Mouse (Mus musculus) small intestine, adult 2 months (tissue): Measurements from ENCODE around the gene Fpr-rs3. TPM values are rescaled to one million over a fixed set of nuclear protein-coding genes. Genes with fewer than 3 reads are reported as not detected.

Experiments used
- H3K27ac ChIP-seq: fragments of 200-500 bp; 2 replicates; pipeline ENCODE4 v1.5.1; 2012; ENCODE audit warnings: low read depth, low read length, control low read depth, inconsistent platforms; ENCODE audit not compliant: insufficient read depth
- H3K27me3 ChIP-seq: fragments of 200-500 bp; 2 replicates; pipeline ENCODE4 v1.6.1; 2012; ENCODE audit warnings: mild to moderate bottlenecking, moderate library complexity, low read length, inconsistent platforms; ENCODE audit not compliant: control insufficient read depth, insufficient read depth
- H3K36me3 ChIP-seq: fragments of 200-500 bp; 2 replicates; pipeline ENCODE4 v1.6.1; 2012; ENCODE audit warnings: mild to moderate bottlenecking, low read length, control low read depth, inconsistent platforms; ENCODE audit not compliant: control insufficient read depth, insufficient read depth
- H3K4me1 ChIP-seq: fragments of 200-500 bp; 2 replicates; pipeline ENCODE4 v1.6.1; 2012; ENCODE audit warnings: low read length, inconsistent platforms, mixed read lengths; ENCODE audit not compliant: control insufficient read depth, insufficient read depth, insufficient read length
- H3K4me3 ChIP-seq: fragments of 200-500 bp; 2 replicates; pipeline ENCODE4 v1.5.1; 2012; ENCODE audit warnings: low read depth, mild to moderate bottlenecking, control low read depth, inconsistent platforms, low read length, moderate library complexity
- CTCF ChIP-seq: fragments of 200-500 bp; IDR thresholded peaks from 2 replicates; pipeline ENCODE4 v1.5.1; 2012; ENCODE audit warnings: low read depth, mild to moderate bottlenecking, control low read depth, inconsistent platforms, low read length, moderate library complexity, mixed read lengths; ENCODE audit not compliant: insufficient replicate concordance, insufficient read length; ENCODE audit errors: extremely low read depth
- POLR2A ChIP-seq: fragments of 200-500 bp; IDR thresholded peaks from 2 replicates; pipeline ENCODE4 v1.6.1; 2012; ENCODE audit warnings: low read depth, mild to moderate bottlenecking, control low read depth, inconsistent platforms, low read length, moderate library complexity
- WGBS: fragments of 180-500 bp; shearing (Covaris S2); methylation state at CpG from one replicate; pipeline ENCODE4 v1.1.7; 2018; 5-methylcytosine and 5-hydroxymethylcytosine counted together
- polyA plus RNA-seq: library from polyadenylated mRNA; depleted of rRNA; stranded (reverse); fragments of >200 nt; gene quantifications from 2 replicates; pipeline ENCODE4 v1.2.3, GENCODE M21; 2012; rRNA removed

The Fpr-rs3 gene
- not detected in 2 replicates for polyA plus RNA-seq

GRCm38 (mm10) chr17:20624777-20625176, at the start of gene Fpr-rs3:
TSS of gene Fpr-rs3 (minus strand) at chr17:20624877.
- Histone ChIP-seq H3K4me3 (no peak within 1 kb of the TSS), H3K36me3 (no peaks in the 10 kb centered on the region), H3K27me3 (no peaks in the 10 kb centered on the region), H3K27ac (no peak within 1 kb of the TSS), H3K4me1 (no peaks in the 10 kb centered on the region)
- TF ChIP-seq CTCF, result no peak
- TF ChIP-seq POLR2A, result no peak

- no peak within 1 kb of the TSS for H3K4me3 ChIP-seq
- 18% methylated on average over 1 of the region's 1 CpGs for WGBS
- no peaks in the 10 kb centered on the region for H3K4me1 ChIP-seq
- TF ChIP-seq CTCF, result no peak
- no peak for TF ChIP-seq POLR2A
- H3K27me3 ChIP-seq, result no peaks in the 10 kb centered on the region
- H3K27ac ChIP-seq, result no peak within 1 kb of the TSS
- H3K36me3 ChIP-seq, result no peaks in the 10 kb centered on the region
These were observed 28.4 kb downstream of the Fpr-rs3 start, which contains the start of gene Vmn2r110 for GRCm38 (mm10) chr17:20596323-20596722. TSS of gene Vmn2r110 (minus strand) at chr17:20596423.

Other genes with a start within 250 kb of the Fpr-rs3 start
- gene Vmn1r224, start 210.7 kb downstream of the Fpr-rs3 start, polyA plus RNA-seq, result not detected in 2 replicates
- not detected in 2 replicates for gene Vmn2r108, start 143.5 kb downstream of the Fpr-rs3 start, polyA plus RNA-seq
- not detected in 2 replicates for gene Vmn1r225, start 126.7 kb downstream of the Fpr-rs3 start, polyA plus RNA-seq
- not detected in 2 replicates for gene Vmn2r109, start 60.1 kb downstream of the Fpr-rs3 start, polyA plus RNA-seq
- gene Vmn2r110, start 28.5 kb downstream of the Fpr-rs3 start, polyA plus RNA-seq, result not detected in 2 replicates
- gene Vmn1r226, start 58.0 kb upstream of the Fpr-rs3 start, polyA plus RNA-seq, result not detected in 2 replicates
- gene Vmn1r227, start 105.0 kb upstream of the Fpr-rs3 start, polyA plus RNA-seq, result not detected in 2 replicates
- gene Vmn1r228, start 161.3 kb upstream of the Fpr-rs3 start, polyA plus RNA-seq, result not detected in 2 replicates
- gene Vmn1r229, start 186.7 kb upstream of the Fpr-rs3 start, polyA plus RNA-seq, result not detected in 2 replicates
- gene Vmn1r230, start 215.6 kb upstream of the Fpr-rs3 start, polyA plus RNA-seq, result not detected in 2 replicates